Mouse (Mus musculus): ENCODE data around the gene Coa3. TPM values are rescaled to one million over a fixed set of nuclear protein-coding genes. Genes with fewer than 3 reads are reported as not detected.

Coa3 gene
- polyA plus RNA-seq, 1 experiment from 2014 or later = 210 TPM

DNA sequence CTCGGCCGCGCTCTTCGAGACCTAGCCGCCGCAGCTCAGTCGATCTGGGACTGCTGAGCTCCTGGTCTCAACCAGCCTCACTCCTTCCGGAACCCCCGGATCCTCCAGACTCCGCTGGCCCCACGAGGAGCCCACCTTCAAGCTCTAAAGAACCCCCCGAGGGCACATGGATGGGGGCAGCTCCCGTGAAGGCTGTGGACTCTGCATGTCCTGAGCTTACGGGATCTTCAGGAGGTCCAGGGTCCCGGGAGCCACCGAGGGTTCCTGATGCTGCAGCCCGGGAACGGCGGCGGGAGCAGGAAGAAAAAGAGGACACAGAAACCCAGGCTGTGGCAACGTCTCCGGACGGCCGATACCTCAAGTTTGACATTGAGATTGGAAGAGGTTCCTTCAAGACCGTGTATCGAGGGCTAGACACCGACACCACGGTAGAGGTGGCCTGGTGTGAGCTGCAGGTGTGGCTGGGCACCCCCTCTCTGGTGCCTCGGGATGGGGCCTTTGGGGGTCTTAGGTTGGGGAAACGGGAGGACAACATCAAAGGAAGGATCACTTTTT is 18.0 kb downstream of the Coa3 start:
- Histone ChIP-seq H3K4me3 (replicated peaks) (peak overlapping the region; percentile 45), H3K9me3 (no peaks in the 10 kb centered on the region), H3K9ac (replicated peaks) (peak overlapping the region; percentile 72), H3K36me3 (peaks cover 21% of the 10 kb centered on the region), H3K4me2 (replicated peaks) (peak overlapping the region; percentile 91), H3K4me1 (replicated peaks) (peaks cover 55% of the 10 kb centered on the region), H3K27me3 (peaks cover 50% of the 10 kb centered on the region), H3K27ac (no peak overlapping the region; the same call in 1 of the 2 replicates)
- WGBS = 0% methylated on average over 30 of the region's 30 CpGs
- ATAC-seq = no peak

GRCm38 (mm10) chr11:101259948-101260825 is 18.7 kb downstream of the Coa3 start, which contains the start of gene Wnk4:
TSS of gene Wnk4 (plus strand) at chr11:101260567.
- Histone ChIP-seq H3K9ac (replicated peaks) (peak within 1 kb of the TSS; percentile 72), H3K36me3 (peaks cover 21% of the 10 kb centered on the region), H3K9me3 (no peaks in the 10 kb centered on the region), H3K4me3 (replicated peaks) (peak within 1 kb of the TSS; percentile 45), H3K27ac (peak within 1 kb of the TSS; percentile 25; the same call in 1 of the 2 replicates), H3K27me3 (peaks cover 43% of the 10 kb centered on the region), H3K4me2 (replicated peaks) (peak within 1 kb of the TSS; percentile 91), H3K4me1 (replicated peaks) (peaks cover 49% of the 10 kb centered on the region)
- under 1% methylated on average over 43 of the region's 43 CpGs for WGBS
- peak; percentile 85 for ATAC-seq

DNA sequence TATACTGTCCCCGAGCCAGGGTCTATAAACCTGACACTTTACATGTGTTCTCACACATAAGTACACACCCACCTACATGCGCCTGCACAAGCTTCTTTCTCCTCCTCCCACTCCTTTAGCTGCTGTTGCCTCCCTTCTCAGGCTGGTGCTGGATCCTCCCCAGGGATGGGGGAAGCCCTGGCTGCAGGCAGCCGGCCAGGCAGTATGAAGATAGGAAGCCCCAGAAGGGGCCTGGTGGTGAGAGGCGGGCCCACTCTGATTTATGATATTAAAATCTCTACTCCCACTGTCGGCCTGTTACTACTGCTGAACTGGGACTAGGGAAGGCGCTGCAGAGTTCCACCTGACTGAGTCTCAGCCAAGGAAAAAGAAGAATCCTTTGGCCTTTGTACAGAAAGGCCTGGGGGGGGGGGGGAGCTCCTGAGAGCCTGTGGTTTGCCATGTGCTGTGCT is 19.6 kb downstream of the Coa3 start:
- peaks cover 21% of the 10 kb centered on the region for H3K36me3 ChIP-seq
- peak overlapping the region; percentile 19; the same call in 1 of the 2 replicates for H3K27ac ChIP-seq
- no peaks in the 10 kb centered on the region for H3K9me3 ChIP-seq
- no peak overlapping the region for H3K9ac ChIP-seq (replicated peaks)
- H3K4me1 ChIP-seq (replicated peaks) = peaks cover 50% of the 10 kb centered on the region
- peak overlapping the region; percentile 91; the same call in 1 of the 2 replicates for H3K4me2 ChIP-seq (replicated peaks)
- WGBS = 33% methylated on average over 6 of the region's 6 CpGs
- peaks cover 35% of the 10 kb centered on the region for H3K27me3 ChIP-seq
- no peak for ATAC-seq
- no peak overlapping the region for H3K4me3 ChIP-seq (replicated peaks)

GRCm38 (mm10) chr11:101255826-101256775 is 22.8 kb downstream of the Coa3 start:
- peaks cover 42% of the 10 kb centered on the region for H3K4me1 ChIP-seq (replicated peaks)
- no peak overlapping the region for H3K4me2 ChIP-seq (replicated peaks)
- H3K9me3 ChIP-seq = no peaks in the 10 kb centered on the region
- no peak overlapping the region for H3K9ac ChIP-seq (replicated peaks)
- peaks cover 21% of the 10 kb centered on the region for H3K36me3 ChIP-seq
- H3K4me3 ChIP-seq (replicated peaks) = no peak overlapping the region
- H3K27me3 ChIP-seq = peaks cover 4% of the 10 kb centered on the region; the same call in 1 of the 2 replicates
- 91% methylated on average over 13 of the region's 13 CpGs for WGBS
- H3K27ac ChIP-seq = no peak overlapping the region
- no peak for ATAC-seq

DNA sequence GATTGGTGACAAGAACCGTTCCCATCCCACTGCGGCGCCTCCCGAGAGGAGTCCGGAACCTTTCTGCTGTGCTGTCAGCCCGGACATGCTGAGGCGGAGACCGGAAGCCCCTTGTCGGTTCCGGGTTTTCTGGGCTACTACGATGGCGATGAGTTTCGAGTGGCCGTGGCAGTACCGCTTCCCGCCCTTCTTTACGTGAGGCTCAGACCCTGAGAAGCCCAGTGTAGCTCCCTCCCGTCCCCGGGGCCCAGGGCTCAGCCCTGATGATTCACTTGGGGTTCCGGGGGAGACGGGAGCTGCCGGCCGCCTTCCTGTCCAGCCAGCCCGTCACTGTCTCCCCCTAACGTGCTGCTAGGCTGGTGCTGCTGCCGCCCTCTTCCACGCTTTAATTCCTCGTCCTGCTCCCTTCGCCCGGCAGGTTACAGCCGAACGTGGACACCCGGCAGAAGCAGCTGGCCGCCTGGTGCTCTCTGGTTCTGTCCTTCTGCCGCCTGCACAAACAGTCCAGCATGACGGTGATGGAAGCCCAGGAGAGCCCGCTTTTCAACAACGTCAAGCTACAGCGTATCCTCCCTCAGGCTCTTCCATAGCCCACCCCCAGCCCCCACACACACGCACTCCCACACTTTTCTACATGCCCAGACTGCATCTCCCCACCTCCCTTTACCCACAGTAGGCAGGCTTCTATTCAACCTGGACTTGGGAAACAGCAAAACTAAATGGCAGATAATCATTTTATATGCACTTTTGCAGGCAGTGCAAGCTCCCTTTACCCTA is 25.1 kb downstream of the Coa3 start, which contains the start of gene Vps25:
Gene Vps25 (plus strand): TSS at position 95 of the 777 bp plus-strand sequence.
- peak within 1 kb of the TSS; percentile 97 for H3K4me2 ChIP-seq (replicated peaks)
- peak within 1 kb of the TSS; percentile 90 for H3K4me3 ChIP-seq (replicated peaks)
- peak within 1 kb of the TSS; percentile 93 for H3K9ac ChIP-seq (replicated peaks)
- H3K27ac ChIP-seq = peak within 1 kb of the TSS; percentile 92
- H3K4me1 ChIP-seq (replicated peaks) = peaks cover 19% of the 10 kb centered on the region
- under 1% methylated on average over 39 of the region's 40 CpGs for WGBS
- peaks cover 16% of the 10 kb centered on the region for H3K36me3 ChIP-seq
- no peaks in the 10 kb centered on the region for H3K27me3 ChIP-seq
- peak; percentile 88 for ATAC-seq
- no peaks in the 10 kb centered on the region for H3K9me3 ChIP-seq

- H3K27ac ChIP-seq = peak overlapping the region; percentile 92
These were observed 26.0 kb downstream of the Coa3 start for GRCm38 (mm10) chr11:101252941-101253340.

DNA sequence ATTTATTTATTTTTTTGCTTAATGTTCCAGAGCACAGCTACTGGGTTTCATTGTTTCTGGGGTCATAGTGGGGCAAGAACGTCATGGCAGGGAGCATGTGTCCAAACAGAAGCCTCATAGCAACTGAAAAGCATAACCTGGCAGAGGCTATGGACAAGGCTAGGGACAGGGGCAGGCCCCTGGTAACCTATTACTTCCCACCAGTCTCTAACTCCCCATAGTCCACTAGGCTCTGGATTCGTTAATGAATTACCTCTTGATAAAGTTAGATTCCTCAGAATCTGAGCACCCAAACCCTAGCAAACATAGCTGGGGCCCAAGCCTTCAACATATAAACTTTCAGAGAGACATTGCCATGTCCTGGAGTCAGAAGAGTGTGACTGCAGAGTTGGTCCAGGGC is 27.9 kb downstream of the Coa3 start:
- H3K4me3 ChIP-seq (replicated peaks) = no peak overlapping the region
- H3K27me3 ChIP-seq = peaks cover 22% of the 10 kb centered on the region
- H3K36me3 ChIP-seq = peaks cover 2% of the 10 kb centered on the region; the same call in 1 of the 2 replicates
- H3K4me2 ChIP-seq (replicated peaks) = no peak overlapping the region
- no peak overlapping the region for H3K9ac ChIP-seq (replicated peaks)
- no peak overlapping the region for H3K27ac ChIP-seq
- 78% methylated on average over 2 of the region's 2 CpGs for WGBS
- H3K9me3 ChIP-seq = no peaks in the 10 kb centered on the region
- H3K4me1 ChIP-seq (replicated peaks) = peaks cover 29% of the 10 kb centered on the region
- no peak for ATAC-seq

More at GRCm38 (mm10) chr11:101252941-101253340, 26.0 kb downstream of the Coa3 start:
- no peak for ATAC-seq
- Histone ChIP-seq H3K4me1 (replicated peaks) (peaks cover 18% of the 10 kb centered on the region), H3K9me3 (no peaks in the 10 kb centered on the region), H3K4me3 (replicated peaks) (peak overlapping the region; percentile 90), H3K27me3 (peaks cover 5% of the 10 kb centered on the region), H3K36me3 (peaks cover 11% of the 10 kb centered on the region), H3K4me2 (replicated peaks) (peak overlapping the region; percentile 97), H3K9ac (replicated peaks) (peak overlapping the region; percentile 93)
- 11% methylated on average over 7 of the region's 7 CpGs for WGBS

GRCm38 (mm10) chr11:101248258-101248994 is 30.5 kb downstream of the Coa3 start:
- 41% methylated on average over 14 of the region's 14 CpGs for WGBS
- Histone ChIP-seq H3K4me3 (replicated peaks) (no peak overlapping the region), H3K9me3 (no peaks in the 10 kb centered on the region)

DNA sequence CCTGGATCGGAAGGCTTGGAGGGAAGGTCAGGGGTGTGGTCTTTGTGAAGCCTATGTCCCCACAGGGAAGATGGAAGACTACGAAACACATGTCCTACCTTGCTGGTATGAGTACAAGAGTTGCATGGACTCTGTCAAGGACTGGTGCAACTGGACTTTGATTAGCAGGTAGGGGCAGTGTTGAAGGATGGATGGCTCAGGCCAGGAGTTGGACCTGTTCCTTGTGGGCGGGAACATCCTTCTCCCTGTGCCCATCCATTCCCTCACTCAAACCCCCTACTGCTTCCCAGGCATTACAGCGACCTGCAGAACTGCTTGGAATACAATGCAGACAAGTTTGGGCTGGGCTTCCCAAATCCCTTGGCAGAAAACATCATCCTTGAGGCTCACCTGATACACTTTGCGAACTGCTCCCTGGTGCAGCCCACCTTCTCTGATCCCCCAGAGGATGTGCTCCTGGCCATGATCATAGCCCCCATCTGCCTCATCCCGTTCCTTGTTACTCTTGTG is 31.3 kb downstream of the Coa3 start:
- 84% methylated on average over 6 of the region's 6 CpGs for WGBS
- no peak overlapping the region for H3K4me3 ChIP-seq (replicated peaks)
- H3K27me3 ChIP-seq = peaks cover 48% of the 10 kb centered on the region

More at GRCm38 (mm10) chr11:101248258-101248994, 30.5 kb downstream of the Coa3 start:
- Histone ChIP-seq H3K27me3 (peaks cover 48% of the 10 kb centered on the region), H3K4me1 (replicated peaks) (peaks cover 23% of the 10 kb centered on the region), H3K4me2 (replicated peaks) (0 out of 2 replicates have a peak overlapping the region, but pooled peaks have one; percentile 17), H3K9ac (replicated peaks) (no peak overlapping the region), H3K27ac (no peak overlapping the region), H3K36me3 (no peaks in the 10 kb centered on the region)
- no peak for ATAC-seq

GRCm38 (mm10) chr11:101246702-101247012 is 32.3 kb downstream of the Coa3 start:
- WGBS = 2% methylated on average over 7 of the region's 7 CpGs
- peaks cover 15% of the 10 kb centered on the region for H3K4me1 ChIP-seq (replicated peaks)
- peak overlapping the region; percentile 83 for H3K9ac ChIP-seq (replicated peaks)
- peak overlapping the region; percentile 97 for H3K4me2 ChIP-seq (replicated peaks)
- H3K36me3 ChIP-seq = no peaks in the 10 kb centered on the region
- H3K4me3 ChIP-seq (replicated peaks) = peak overlapping the region; percentile 61
- H3K9me3 ChIP-seq = no peaks in the 10 kb centered on the region
- no peak; the same call in 1 of the 2 replicates for ATAC-seq
- peak overlapping the region; percentile 30; the same call in 1 of the 2 replicates for H3K27ac ChIP-seq
- H3K27me3 ChIP-seq = peaks cover 48% of the 10 kb centered on the region

More for the DNA sequence above, 31.3 kb downstream of the Coa3 start:
- Histone ChIP-seq H3K36me3 (no peaks in the 10 kb centered on the region), H3K27ac (no peak overlapping the region), H3K4me2 (replicated peaks) (0 out of 2 replicates have a peak overlapping the region, but pooled peaks have one; percentile 97), H3K9ac (replicated peaks) (no peak overlapping the region), H3K4me1 (replicated peaks) (peaks cover 17% of the 10 kb centered on the region), H3K9me3 (no peaks in the 10 kb centered on the region)
- ATAC-seq = no peak
